Mouse (Mus musculus): ENCODE measurements around the gene Ankrd12. TPM values are rescaled to one million over a fixed set of nuclear protein-coding genes. Genes with fewer than 3 reads are reported as not detected.
"Not testable (repeated sequence)": the region's sequence is repeated elsewhere in the genome, so short reads cannot be mapped to it uniquely, and the experiment has no call there.

Gene Ankrd12
- polyA plus RNA-seq, 1 experiment from 2014 or later = 170 TPM

DNA sequence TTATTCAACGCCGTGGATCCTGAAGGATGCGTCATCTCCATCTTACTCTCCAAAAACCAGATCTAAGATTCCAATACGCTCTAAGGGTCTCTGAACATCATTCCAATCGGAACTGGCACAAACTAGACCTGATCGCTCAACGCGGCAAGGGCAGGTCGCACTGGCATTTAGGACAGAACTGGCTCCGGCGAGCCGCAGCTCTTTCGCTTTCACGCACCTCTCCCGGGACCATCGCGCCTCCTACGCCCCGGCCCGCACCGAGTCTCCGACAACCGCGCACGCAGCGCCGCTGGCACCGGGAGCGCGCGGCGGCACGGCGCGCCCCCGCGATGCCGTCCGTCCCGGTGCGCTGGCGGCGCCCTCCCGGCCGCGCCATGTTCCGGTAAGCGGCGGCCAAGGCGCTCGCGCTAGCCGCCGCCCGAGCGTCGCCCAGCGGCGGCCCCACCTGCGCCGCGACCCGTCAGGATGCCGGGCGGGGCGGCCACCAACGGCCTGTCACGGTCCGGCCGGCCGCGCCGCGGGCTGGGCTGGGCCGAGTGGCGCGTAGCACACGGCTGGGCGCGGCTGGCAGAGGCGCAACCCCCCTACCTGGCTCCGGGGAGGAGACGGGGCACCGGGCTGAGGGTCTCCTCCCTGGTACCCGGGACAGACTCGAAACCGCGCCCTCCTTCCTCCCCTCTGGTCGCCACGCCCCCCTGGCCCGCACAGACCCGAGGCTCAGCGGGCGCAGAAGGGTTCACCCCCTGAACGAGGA, 538 bp downstream of the Ankrd12 start:
- H3K9ac ChIP-seq = peak overlapping the region; percentile 88
- no peaks in the 10 kb centered on the region for H3K9me3 ChIP-seq
- no peaks in the 10 kb centered on the region for H3K27me3 ChIP-seq (replicated peaks)
- ATAC-seq (replicated peaks) = peak; percentile 85
- H3K4me3 ChIP-seq = peak overlapping the region; percentile 94
- peaks cover 38% of the 10 kb centered on the region for H3K4me1 ChIP-seq
- H3K36me3 ChIP-seq (replicated peaks) = 0 out of 2 replicates have a peak, but pooled peaks cover 14% of the 10 kb centered on the region
- H3K27ac ChIP-seq = peak overlapping the region; percentile 97
- WGBS = under 1% methylated on average over 66 of the region's 95 CpGs
- H3K4me2 ChIP-seq = peak overlapping the region; percentile 84

DNA sequence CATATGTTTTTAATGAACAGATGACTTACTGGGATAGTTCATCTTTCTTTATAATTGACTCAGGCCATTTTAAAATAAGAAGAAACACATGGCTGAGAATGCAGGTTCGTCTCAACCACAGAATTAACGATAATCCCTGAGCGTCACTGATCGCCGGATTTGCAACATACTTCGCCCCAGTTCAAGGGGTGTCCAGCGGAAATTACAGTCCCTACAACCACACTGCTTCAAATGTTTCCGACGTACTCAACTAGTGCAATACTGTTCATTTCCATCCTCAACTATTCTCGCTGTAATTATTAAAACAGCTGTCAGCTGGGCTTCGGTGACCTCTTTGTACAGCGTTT, 1.1 kb downstream of the Ankrd12 start:
- Histone ChIP-seq H3K36me3 (replicated peaks) (0 out of 2 replicates have a peak, but pooled peaks cover 9% of the 10 kb centered on the region), H3K4me2 (peak overlapping the region; percentile 84), H3K27ac (peak overlapping the region; percentile 97), H3K9ac (peak overlapping the region; percentile 88), H3K27me3 (replicated peaks) (no peaks in the 10 kb centered on the region), H3K4me1 (peaks cover 38% of the 10 kb centered on the region), H3K4me3 (peak overlapping the region; percentile 94), H3K9me3 (no peaks in the 10 kb centered on the region)
- 2% methylated on average over 12 of the region's 12 CpGs for whole genome bisulfite sequencing
- ATAC-seq (replicated peaks) = 0 out of 2 replicates have a peak, but pooled peaks have one; percentile 1

DNA sequence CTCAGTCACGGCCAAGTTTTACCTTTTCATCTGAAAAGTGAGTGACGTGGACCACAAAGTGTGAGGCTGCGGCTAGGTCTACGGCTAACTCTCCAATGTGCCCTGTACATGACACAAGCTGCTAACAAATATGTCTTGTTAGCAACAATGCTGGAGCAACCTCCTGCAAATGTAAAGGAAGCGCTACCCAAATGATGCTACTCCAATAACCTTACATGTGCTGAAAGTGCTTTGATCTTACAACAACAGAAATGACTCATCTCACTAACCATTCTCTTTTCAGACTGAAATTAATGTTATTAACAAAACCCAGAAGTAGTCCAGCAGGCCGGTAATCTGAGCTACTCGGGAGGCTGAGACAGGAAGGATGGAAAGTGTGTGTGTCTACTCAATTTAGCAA, 2.9 kb downstream of the Ankrd12 start:
- H3K4me3 ChIP-seq = no peak overlapping the region
- H3K36me3 ChIP-seq (replicated peaks) = no peaks in the 10 kb centered on the region
- no peak for ATAC-seq (replicated peaks)
- no peaks in the 10 kb centered on the region for H3K27me3 ChIP-seq (replicated peaks)
- no peaks in the 10 kb centered on the region for H3K9me3 ChIP-seq
- H3K27ac ChIP-seq = no peak overlapping the region
- 82% methylated on average over 7 of the region's 7 CpGs for WGBS
- H3K4me1 ChIP-seq = peaks cover 38% of the 10 kb centered on the region
- no peak overlapping the region for H3K9ac ChIP-seq
- no peak overlapping the region for H3K4me2 ChIP-seq

DNA sequence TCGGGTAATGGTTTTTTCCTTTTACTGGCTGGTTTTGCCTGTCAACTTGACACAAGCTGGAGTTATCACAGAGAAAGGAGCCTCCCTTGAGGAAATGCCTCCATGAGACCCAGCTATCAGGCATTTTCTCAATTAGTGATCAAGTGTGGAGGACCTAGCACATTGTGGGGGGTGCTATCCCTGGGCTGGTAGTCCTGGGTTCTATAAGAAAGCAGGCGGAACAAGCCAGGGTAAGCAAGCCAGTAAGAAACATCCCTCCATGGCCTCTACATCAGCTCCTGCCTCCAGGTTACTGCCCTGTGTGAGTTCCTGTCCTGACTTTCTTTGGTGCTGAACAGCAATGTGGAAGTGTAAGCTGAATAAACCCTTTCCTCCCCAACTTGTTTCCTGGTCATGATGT, 7.9 kb downstream of the Ankrd12 start:
- H3K4me2 ChIP-seq; ATAC-seq (replicated peaks); H3K9me3 ChIP-seq; H3K27me3 ChIP-seq (replicated peaks); H3K4me3 ChIP-seq; H3K36me3 ChIP-seq (replicated peaks); H3K27ac ChIP-seq; H3K4me1 ChIP-seq; H3K9ac ChIP-seq: not testable (repeated sequence)
- 89% methylated on average over 2 of the region's 2 CpGs for WGBS

DNA sequence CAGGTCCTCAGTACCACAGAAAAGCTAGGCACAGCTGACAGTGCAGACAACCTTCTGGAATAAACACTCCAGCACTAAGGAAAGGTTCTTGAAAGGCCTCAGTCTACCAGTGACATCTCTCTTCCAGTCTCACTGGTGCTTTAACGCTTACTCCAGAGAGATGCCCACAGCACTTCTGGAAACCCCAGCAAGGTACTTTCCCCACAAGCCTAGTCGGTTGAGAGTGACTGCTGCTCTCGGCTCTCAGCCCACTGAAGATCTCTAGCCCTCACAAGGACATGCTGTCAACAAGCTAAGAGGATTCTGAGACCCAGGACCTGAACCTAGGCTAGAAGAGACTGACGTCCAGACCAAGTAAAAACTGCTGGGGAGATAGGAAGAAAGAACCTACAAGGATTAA, 11.8 kb downstream of the Ankrd12 start:
- H3K9me3 ChIP-seq = no peaks in the 10 kb centered on the region

DNA sequence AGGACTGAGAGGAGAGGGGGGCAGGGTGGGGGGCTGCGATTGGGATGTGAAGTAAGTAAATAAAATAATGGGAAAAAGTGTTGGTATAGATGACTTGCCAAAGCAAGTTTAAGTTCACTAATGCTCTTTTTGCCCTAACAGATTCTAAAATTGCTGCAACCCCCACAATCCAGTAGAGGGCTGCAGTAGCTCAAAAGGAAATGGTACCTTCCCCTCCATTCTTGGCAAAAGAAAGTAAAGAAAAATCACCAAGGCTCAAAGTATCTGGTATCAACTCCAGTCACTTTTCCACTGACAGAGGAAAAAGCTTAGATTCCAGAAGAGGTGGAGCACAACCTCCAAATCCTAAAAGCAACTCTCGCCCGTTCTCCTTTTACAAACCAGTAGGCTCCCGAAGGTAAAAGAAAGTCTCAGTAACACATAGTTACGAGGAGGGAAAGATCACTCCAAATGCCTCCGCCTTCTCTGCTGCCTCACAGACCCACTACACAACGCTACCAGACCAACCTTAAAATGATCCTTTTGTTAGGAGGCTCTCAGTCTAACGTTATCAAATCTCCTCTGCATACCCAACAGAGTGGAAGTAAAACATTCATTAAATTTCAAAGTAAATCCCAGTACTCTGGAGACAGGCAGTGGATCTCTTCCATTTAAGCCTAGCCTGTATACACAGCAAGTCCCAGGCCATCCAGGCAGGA, 15.5 kb downstream of the Ankrd12 start:
- H3K4me1 ChIP-seq = peaks cover 6% of the 10 kb centered on the region; the same call in 1 of the 2 replicates
- H3K4me3 ChIP-seq = no peak overlapping the region
- no peaks in the 10 kb centered on the region for H3K36me3 ChIP-seq (replicated peaks)
- H3K27ac ChIP-seq = 0 out of 2 replicates have a peak overlapping the region, but pooled peaks have one; percentile 22
- H3K4me2 ChIP-seq = no peak overlapping the region
- no peaks in the 10 kb centered on the region for H3K9me3 ChIP-seq
- ATAC-seq (replicated peaks) = no peak
- no peaks in the 10 kb centered on the region for H3K27me3 ChIP-seq (replicated peaks)
- whole genome bisulfite sequencing = 58% methylated on average over 8 of the region's 8 CpGs
- H3K9ac ChIP-seq = no peak overlapping the region

More for the DNA sequence above, 11.8 kb downstream of the Ankrd12 start:
- peaks cover 6% of the 10 kb centered on the region; the same call in 1 of the 2 replicates for H3K4me1 ChIP-seq
- H3K4me2 ChIP-seq = no peak overlapping the region
- no peak overlapping the region for H3K9ac ChIP-seq
- 85% methylated on average over 4 of the region's 4 CpGs for WGBS
- no peaks in the 10 kb centered on the region for H3K27me3 ChIP-seq (replicated peaks)
- H3K27ac ChIP-seq = no peak overlapping the region
- H3K36me3 ChIP-seq (replicated peaks) = no peaks in the 10 kb centered on the region
- no peak overlapping the region for H3K4me3 ChIP-seq
- no peak for ATAC-seq (replicated peaks)

DNA sequence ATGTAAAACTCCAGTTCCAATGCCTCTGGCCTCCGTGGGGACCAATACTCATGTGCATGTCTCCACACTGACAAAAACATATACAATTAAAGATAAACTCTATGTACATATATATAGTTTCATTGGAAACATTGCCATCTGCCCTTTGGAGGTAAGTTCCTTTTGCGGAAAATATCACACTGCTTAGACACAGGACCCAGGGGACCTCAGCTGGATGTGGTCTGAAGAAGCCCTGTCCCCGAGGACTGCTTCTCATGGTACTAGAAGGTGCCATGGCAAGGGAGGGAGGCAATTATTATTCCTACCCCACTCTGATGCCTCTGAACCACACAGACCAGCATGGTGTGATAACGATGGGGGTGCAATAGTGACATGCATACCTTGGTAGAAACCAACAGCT, 18.7 kb downstream of the Ankrd12 start:
- H3K4me3 ChIP-seq = no peak overlapping the region
- peaks cover 6% of the 10 kb centered on the region; the same call in 1 of the 2 replicates for H3K4me1 ChIP-seq
- H3K36me3 ChIP-seq (replicated peaks) = no peaks in the 10 kb centered on the region
- ATAC-seq (replicated peaks) = no peak
- no peaks in the 10 kb centered on the region for H3K9me3 ChIP-seq
- no peak overlapping the region for H3K4me2 ChIP-seq
- H3K27ac ChIP-seq = no peak overlapping the region
- WGBS = 96% methylated on average over 4 of the region's 4 CpGs
- H3K9ac ChIP-seq = no peak overlapping the region
- H3K27me3 ChIP-seq (replicated peaks) = no peaks in the 10 kb centered on the region

DNA sequence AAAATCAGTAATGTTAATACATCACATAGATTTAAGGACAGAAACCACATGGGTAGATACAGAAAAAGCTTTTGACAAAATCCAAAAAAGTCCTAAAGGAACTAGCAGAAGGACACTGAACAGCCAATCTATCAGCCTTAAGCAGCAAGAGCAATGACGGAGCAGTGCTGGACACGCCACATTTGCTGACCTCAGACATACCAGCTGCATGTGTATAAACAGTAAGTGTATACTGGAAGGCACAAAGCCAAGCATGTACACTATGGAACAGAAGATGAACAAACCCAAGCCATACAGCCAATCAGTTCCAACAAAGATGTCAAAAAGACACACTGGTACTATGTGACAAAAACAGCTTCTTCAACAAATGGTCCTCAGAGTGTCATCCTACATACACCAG, 19.7 kb downstream of the Ankrd12 start:
- H3K27ac ChIP-seq = no peak overlapping the region
- 93% methylated on average over 2 of the region's 2 CpGs for WGBS
- H3K36me3 ChIP-seq (replicated peaks) = no peaks in the 10 kb centered on the region
- no peak overlapping the region for H3K4me3 ChIP-seq
- H3K27me3 ChIP-seq (replicated peaks) = no peaks in the 10 kb centered on the region
- no peaks in the 10 kb centered on the region for H3K9me3 ChIP-seq
- no peak for ATAC-seq (replicated peaks)
- H3K9ac ChIP-seq = no peak overlapping the region
- no peak overlapping the region for H3K4me2 ChIP-seq
- H3K4me1 ChIP-seq = peaks cover 6% of the 10 kb centered on the region; the same call in 1 of the 2 replicates

DNA sequence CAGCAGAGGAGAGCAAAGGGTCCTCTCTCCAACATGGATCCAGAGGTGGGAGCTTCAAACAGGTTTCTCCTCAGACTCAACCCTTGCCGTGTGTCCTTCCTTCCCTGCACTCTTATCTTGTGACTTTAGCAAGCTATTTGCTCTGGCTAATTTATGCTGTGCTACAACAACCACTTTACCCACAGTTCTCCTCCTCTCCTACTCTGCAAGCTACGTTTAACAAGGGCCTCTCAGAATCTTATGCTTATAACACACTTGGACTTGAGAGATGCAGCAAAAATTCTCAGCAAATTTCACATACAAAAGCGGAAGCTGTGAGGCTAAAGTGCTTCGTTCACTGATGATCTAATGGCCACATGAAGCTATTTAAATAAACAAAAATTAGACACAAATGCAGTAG, 23.5 kb downstream of the Ankrd12 start:
- Histone ChIP-seq H3K9ac (no peak overlapping the region), H3K4me3 (no peak overlapping the region), H3K36me3 (replicated peaks) (peaks cover 5% of the 10 kb centered on the region; the same call in 1 of the 2 replicates), H3K27me3 (replicated peaks) (no peaks in the 10 kb centered on the region), H3K27ac (no peak overlapping the region), H3K4me1 (no peaks in the 10 kb centered on the region), H3K9me3 (no peaks in the 10 kb centered on the region), H3K4me2 (no peak overlapping the region)
- ATAC-seq (replicated peaks) = no peak
- WGBS = 74% methylated on average over 4 of the region's 4 CpGs

DNA sequence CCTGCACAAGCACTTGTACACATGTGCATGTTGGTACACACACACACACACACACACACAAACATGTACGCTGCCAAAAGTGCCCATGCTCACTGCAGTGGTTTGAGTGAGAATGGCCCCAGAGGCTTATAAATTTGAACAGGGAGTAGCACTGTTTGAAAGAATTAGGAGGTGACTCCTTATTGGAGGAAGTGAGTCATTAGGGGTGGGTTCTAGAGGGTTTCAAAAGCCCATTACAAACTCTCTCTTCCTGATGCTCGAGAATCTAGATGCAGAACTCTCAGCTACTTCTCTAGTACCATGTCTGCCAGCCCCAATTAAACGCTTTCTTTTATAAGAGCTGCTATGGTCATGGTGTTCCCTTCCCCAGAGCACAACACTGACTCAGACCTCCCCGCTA, 28.1 kb downstream of the Ankrd12 start:
- Histone ChIP-seq H3K36me3 (replicated peaks) (peaks cover 11% of the 10 kb centered on the region; the same call in 1 of the 2 replicates), H3K27me3 (replicated peaks) (no peaks in the 10 kb centered on the region), H3K4me2 (no peak overlapping the region), H3K4me1 (no peaks in the 10 kb centered on the region), H3K9me3 (no peaks in the 10 kb centered on the region), H3K9ac (no peak overlapping the region), H3K27ac (no peak overlapping the region), H3K4me3 (no peak overlapping the region)
- 82% methylated on average over 4 of the region's 4 CpGs for WGBS
- no peak for ATAC-seq (replicated peaks)

DNA sequence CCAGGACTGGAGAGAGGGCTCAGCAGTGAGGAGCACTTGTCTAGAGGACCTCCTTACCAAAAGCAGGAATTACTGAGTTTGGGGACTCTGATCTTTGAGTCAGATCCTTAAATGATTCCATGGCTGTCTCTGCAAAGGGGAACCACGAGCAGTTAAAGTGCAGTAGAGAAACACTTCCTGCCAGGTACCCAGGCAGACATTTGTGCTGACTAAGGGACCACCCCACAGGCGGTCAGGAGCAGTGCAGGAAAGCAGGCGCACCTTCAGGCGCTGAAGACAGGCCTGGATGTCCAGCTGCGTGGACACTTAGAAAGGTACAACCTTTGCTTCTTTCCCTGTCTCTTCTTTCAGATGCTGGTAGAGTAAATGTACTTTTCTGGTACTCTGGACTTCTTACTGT, 28.7 kb downstream of the Ankrd12 start:
- Histone ChIP-seq H3K9me3 (no peaks in the 10 kb centered on the region), H3K4me2 (no peak overlapping the region), H3K36me3 (replicated peaks) (peaks cover 11% of the 10 kb centered on the region; the same call in 1 of the 2 replicates), H3K4me3 (no peak overlapping the region), H3K9ac (no peak overlapping the region), H3K27ac (no peak overlapping the region), H3K4me1 (no peaks in the 10 kb centered on the region), H3K27me3 (replicated peaks) (no peaks in the 10 kb centered on the region)
- no peak for ATAC-seq (replicated peaks)
- 78% methylated on average over 5 of the region's 5 CpGs for WGBS

DNA sequence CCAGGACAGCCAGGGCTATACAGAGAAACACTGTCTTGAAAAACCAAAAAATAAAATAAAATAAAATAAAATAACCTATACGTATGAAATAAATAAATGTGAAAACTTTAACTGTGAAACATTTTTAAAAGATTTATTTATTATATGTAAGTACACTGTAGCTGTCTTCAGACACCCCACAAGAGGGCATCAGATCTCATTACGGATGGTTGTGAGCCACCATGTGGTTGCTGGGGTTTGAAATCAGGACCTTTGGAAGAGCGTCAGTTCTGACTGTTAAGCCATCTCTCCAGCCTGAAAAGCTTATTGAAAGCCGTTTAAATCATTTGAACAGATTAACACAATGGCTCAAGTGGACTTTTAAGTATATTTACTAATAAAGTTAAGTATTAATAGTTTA, 33.2 kb downstream of the Ankrd12 start:
- 87% methylated on average over 4 of the region's 4 CpGs for WGBS
- H3K9ac ChIP-seq; H3K4me2 ChIP-seq; H3K4me3 ChIP-seq; ATAC-seq (replicated peaks); H3K27me3 ChIP-seq (replicated peaks); H3K4me1 ChIP-seq; H3K9me3 ChIP-seq; H3K27ac ChIP-seq: not testable (repeated sequence)
- H3K36me3 ChIP-seq (replicated peaks) = peaks cover 11% of the 10 kb centered on the region
